Mouse (Mus musculus) urinary bladder, adult 18-20 months (tissue): ENCODE data around the gene Fam89b.

ENCODE experiments used
- DNase-seq, 2 experiments: peaks; one replicate each; pipeline ENCODE4 v3.0.0; 2022; ENCODE audit warnings: low spot score in 2 of 2, mixed read lengths in 2 of 2

Fam89b gene

GRCm38 (mm10) chr19:5685431-5685830 lies 44.0 kb downstream of the Fam89b start:
- DNase-seq = no peak

GRCm38 (mm10) chr19:5684985-5685384 lies 44.5 kb downstream of the Fam89b start:
- DNase-seq = no peak

GRCm38 (mm10) chr19:5684236-5684635 lies 45.2 kb downstream of the Fam89b start:
- DNase-seq = no peak

GRCm38 (mm10) chr19:5680432-5680831 lies 49.0 kb downstream of the Fam89b start:
- DNase-seq = no peak
